Mouse (Mus musculus): ENCODE results near the gene Dock6. TPM values are rescaled to one million over a fixed set of nuclear protein-coding genes. Genes with fewer than 3 reads are reported as not detected.

Gene Dock6
- total RNA-seq, 2 experiments from 2014 or later = 7.4 to 8.7 TPM

DNA sequence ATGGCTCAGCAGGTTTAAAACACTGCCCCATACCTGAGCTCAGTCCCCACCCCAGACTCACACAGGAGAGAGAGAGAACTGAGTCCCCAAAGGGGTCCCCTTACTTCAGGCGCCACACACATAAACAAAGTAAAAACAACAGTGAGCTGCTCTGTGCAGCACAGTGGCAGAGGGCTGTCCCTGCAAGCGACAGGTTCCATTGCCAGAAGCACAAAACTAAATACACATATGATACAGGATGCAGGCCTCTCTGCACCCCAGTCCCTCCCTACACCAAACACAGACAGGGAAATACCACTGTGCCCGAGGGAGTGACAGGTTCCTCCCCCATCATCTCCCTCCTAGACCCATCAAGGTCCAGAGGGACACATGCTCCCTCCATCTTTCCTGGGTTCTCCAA is 5.0 kb downstream of the Dock6 start:
- DNase-seq (ENCODE audit: low spot score) = no peak

GRCm38 (mm10) chr9:21846755-21847341 is 5.6 kb downstream of the Dock6 start:
- DNase-seq (ENCODE audit: low spot score) = peak; percentile 57

DNA sequence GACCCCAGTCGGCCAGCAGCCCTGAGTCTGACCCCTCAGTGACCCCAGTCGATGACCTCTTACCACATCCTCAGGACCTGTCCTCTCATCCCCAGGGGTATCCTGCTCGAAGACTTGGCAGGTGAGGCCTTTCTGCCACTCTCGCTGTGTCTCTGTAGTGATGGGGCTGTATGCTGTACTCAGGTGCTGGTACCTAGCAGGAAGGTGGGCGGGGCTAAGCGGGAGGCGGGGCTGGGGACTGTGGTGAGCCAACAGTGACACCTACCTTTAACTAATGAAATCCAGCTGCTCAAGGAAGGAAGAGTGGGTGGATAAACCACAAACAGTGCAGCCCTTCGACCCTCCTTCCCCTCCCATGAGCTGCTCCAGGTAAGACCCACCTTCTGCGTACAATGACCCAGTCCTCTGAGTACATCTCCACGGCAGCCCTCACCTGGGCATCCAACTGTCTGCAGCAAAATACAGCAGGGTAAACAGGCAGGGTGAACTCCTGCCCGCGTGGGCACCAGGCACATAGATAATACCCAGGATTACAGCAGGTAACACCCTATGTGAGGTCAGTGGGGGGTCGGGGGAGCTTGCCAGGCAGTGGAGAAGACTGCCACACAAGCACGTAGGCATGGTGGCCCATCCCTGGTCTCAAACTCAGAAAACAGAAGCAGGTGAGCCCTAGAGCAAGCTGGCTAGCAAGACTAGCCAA is 6.9 kb downstream of the Dock6 start:
- no peak for DNase-seq (ENCODE audit: low spot score)

GRCm38 (mm10) chr9:21843086-21843485 is 9.3 kb downstream of the Dock6 start:
- no peak for DNase-seq (ENCODE audit: low spot score)

DNA sequence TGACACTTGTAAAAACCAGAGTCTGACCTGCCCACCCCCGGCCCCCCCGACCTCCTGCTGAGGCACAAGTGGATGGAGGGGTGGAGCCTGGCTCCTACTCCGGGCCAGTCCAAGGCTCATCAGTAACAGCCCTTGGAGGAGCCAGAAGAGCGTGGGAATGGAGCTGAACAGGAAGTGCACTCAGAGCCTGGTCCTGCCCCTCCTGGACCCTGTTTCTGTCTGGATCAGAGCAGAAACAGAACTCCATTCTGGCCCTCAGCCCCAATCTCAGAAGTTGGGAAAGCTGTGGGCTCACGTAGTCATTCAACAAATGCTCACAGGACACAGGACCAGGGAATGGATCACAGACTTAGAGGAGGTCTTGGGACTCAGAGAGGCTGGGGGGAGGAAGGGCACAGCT is 10.0 kb downstream of the Dock6 start:
- DNase-seq (ENCODE audit: low spot score) = peak; percentile 45

DNA sequence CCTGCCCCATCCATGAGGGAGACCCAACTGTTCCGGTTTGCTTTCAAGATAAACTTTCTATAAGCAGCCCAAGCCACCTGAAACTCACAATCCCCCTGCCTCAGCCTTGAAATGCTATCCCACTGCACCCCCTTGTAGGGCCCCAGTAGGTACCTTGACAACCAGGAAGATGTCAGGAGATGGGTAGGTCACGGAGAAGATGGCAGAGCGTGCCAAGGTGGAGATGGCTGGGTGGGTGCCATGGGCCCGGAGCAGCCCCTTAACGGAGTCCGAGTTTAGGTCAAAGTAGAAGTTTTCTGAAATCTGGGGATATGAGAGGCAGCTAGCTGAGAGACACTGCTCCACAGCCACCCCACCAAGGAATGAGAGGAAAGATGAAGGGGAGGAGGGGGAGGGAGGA is 11.1 kb downstream of the Dock6 start:
- no peak for DNase-seq (ENCODE audit: low spot score)

DNA sequence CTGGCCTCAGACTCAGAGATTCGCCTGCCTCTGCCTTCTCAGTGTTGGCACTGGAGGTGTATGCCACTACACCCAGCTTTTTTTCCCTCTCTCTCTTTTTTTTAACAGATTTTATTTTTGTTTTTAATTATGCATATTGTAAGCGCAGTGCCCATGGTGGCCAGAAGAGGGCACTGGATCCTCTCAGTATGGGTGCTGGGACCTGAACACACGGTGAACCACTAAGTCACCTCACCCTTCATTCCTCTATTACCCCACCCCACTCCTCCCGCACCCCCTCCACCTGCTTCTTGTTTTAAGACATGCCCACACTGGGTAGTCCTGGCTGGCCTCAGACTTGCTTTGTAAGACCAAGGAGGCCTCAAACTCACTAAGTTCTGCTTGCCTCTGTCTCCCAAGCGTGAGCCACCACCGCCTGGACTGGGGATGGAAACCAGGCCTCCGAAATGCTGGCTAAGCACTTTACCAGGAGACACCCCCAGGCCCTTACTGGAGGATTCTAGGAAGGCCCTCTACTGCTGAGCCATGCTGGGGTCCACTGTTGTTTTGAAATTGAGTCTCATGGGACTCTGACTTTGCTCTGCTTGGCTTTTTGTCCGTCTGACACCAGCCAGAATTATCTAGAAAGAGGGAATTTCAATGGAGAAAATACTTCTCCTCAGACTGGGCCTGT is 12.2 kb downstream of the Dock6 start:
- DNase-seq (ENCODE audit: low spot score) = peak; percentile 28

DNA sequence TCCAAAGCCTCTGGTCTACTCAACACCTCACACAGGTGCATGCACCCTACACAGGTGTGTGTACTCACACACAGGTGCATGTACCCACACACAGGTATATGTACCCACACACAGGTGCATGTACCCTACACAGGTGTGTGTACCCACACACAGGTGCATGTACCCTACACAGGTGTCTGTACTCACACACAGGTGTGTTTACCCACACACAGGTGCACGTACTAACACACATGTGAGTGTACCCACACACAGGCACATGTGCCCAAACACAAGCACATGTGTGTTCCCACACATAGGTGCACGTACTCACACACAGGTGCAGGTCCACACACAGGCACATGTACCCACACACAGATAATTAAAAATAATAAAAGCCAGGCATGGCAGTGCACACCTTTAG is 14.7 kb downstream of the Dock6 start:
- no peak for DNase-seq (ENCODE audit: low spot score)

DNA sequence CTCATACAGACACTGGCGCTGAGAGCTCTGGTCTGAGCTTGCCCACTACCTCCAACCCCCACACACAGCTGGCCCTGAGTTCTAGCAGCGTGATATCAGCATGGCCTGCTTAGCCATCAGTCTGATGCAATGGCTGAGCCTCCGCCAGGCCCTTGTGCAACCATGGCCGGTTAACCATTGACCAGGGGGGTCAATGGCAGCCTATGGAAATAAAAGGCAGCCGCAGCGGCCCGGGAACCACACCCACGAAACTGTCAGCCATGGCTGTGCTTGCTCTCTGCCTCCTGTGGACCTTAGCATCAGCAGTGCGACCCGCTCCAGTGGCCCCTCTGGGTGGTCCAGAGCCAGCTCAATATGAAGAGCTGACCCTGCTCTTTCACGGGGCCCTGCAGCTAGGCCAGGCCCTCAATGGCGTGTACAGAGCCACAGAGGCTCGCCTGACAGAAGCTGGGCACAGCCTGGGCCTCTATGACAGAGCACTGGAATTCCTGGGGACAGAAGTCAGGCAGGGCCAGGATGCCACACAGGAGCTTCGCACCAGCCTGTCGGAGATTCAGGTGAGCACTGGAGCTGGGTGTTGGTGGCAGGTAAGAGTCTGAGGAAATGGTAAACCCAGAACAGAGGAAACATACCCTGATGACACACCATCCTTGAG is 17.1 kb downstream of the Dock6 start, which contains the start of gene Angptl8:
Gene Angptl8, plus strand, starts transcription at position 253 of the 655 bp plus-strand sequence.
- peak; percentile 30 for DNase-seq (ENCODE audit: low spot score)

DNA sequence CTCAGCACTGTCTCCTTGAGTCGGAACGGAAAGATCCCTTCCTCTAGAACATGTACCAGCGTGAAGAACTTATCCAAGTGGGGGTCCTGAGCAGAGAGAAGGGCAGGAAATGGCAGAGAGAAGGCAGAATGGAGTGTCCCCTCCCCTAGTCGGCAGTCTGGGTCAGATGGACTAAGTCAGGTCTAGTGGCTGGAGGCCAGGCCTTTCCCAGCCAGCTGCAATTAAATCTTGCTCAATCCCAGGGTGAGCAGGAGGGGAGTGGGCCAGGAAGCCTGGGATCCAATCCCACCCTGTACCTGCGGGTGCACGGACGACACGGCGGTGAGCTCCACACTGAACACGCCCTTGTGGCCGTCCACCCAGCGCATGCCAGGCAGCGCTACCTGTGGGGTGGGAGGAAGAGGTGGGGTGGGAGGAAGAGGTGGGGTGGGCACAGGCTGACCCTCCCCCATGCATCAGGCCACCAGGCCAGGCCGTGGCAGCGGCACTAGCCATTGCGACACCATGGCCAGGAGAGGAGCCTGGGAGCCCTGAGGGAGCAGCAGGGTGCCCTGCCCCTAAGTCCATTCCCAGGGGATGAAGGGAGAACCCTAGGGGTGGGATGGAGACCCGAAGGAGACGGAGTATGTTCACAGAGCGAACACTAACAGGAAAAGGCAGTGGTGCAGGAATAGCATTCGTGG is 20.7 kb downstream of the Dock6 start:
- no peak for DNase-seq (ENCODE audit: low spot score)

DNA sequence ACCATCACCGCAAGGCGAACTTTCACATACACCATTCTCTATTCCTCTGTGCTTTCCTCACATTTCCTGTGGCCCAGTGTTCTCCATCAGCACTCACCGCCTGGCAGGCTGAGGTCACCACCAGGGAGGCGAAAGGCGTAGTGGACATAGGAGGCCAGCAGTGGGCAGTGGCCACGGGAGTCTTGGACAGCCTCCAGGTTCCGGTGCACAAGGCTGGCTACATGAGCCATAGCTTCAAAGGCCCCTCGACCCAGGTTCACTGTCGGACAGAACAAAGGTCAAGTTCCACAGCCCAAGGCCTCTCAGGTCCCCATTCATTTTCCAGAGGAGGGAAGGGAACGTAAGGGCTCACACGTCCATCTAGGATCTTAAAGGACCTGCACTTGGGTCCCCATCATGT is 21.5 kb downstream of the Dock6 start:
- DNase-seq (ENCODE audit: low spot score) = no peak

- DNase-seq (ENCODE audit: low spot score) = no peak
Measured at GRCm38 (mm10) chr9:21830461-21830850, 22.0 kb downstream of the Dock6 start.

DNA sequence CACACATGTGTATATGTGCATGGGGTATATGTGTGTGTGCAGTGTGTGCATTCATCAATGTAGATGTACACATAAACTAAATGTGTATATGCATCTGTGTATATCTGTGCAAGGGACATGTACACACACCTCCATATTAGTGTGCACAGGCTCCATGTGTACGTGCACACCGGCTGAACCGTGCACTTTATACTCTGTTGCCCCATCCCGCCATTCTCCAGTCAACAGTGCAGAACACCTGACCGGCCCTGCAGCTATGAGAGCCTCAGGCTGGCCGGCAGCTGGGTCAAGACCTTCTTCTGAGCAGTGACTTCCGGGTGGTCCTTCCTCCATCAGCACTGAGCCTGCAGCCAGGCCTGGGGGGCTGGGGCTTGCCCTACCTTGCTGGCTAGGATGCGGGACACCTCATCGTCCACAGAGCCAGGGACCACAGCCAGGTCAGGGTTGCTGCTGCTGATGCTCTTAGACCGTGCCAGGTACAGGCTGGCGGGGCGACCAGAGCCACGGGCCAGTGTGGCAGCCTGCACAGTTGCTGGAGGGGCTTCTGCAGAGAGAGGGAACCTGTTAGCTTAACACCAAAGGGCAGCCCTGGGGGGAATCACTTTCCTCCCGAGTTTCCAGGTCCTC is 22.5 kb downstream of the Dock6 start:
- no peak for DNase-seq (ENCODE audit: low spot score)

GRCm38 (mm10) chr9:21824366-21824765 is 28.1 kb downstream of the Dock6 start:
- no peak for DNase-seq (ENCODE audit: low spot score)

- DNase-seq (ENCODE audit: low spot score) = no peak
Measured at GRCm38 (mm10) chr9:21823957-21824356, 28.5 kb downstream of the Dock6 start.

DNA sequence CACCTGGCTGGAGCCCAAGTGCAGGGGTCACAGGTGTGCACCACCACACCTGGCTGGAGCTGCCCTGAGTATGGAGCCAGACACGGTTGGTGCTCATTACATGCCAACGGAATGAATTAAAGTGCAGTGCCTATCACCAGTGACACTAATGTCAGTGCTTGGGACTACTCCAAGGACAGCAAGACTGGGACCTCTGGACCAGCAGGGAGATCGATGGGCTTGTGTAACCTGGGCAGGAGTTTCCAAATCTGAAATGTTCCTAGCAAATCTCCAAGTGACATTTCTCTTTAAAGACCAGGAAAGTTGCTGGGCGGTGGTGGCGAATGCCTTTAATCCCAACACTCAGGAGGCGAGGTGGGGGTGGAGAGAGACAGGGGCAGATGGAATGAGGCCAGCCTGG is 29.7 kb downstream of the Dock6 start:
- DNase-seq (ENCODE audit: low spot score) = no peak

DNA sequence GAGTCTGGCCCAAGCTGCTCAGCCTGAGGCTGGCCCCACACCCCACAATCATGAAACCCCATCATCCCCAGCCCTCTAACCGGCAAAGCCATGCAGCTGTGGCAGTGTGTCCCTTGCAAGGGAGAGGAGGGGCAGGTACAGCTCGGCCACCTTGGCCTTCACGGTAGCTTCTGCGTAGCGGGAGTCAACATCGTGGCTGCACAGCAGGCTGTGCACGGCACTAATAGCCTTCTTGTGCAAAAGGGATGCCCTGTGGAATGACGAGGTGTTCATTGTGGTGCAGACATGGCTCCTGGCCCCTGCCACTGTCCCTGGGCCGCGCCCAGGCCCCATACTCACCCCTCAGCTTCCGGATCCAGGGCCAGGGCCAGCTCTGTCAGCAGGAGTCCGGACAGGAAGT is 32.3 kb downstream of the Dock6 start:
- DNase-seq (ENCODE audit: low spot score) = no peak

- DNase-seq (ENCODE audit: low spot score) = no peak
Measured at GRCm38 (mm10) chr9:21819181-21819729, 33.2 kb downstream of the Dock6 start.

DNA sequence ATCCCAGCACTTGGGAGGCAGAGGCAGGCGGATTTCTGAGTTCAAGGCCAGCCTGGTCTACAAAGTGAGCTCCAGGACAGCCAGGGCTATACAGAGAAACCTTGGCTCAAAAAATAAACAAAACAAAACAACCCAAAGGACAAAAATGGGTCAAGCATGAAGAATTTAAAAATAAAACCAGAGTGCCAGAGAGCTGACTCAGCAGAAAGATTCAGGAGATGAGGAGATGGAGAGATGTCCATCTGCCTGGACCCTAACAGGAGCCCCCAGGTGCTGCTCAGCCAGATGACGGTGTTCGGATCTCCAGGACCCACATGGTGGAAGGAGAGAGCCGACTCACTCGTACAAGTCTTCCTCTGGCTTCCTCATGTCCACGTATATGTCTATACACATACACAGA is 33.9 kb downstream of the Dock6 start:
- no peak for DNase-seq (ENCODE audit: low spot score)

- DNase-seq (ENCODE audit: low spot score) = no peak
Measured at GRCm38 (mm10) chr9:21818125-21818524, 34.3 kb downstream of the Dock6 start.

GRCm38 (mm10) chr9:21816716-21817305 is 35.6 kb downstream of the Dock6 start:
- DNase-seq (ENCODE audit: low spot score) = no peak

All from gastrocnemius, adult 18-20 months (tissue).